Mouse (Mus musculus) right cerebral cortex, postnatal 14 days (tissue): ENCODE results near the gene Cog6.
"Not testable (repeated sequence)": the region's sequence is repeated elsewhere in the genome, so short reads cannot be mapped to it uniquely, and the experiment has no call there.

Experiments used
- DNase-seq: peaks from one replicate; pipeline ENCODE4 v3.0.0; 2022

The Cog6 gene

GRCm38 (mm10) chr3:53031586-53031985 lies 14.5 kb upstream of the Cog6 start:
- DNase-seq = no peak

- DNase-seq = peak; percentile 81
Measured at GRCm38 (mm10) chr3:53029046-53029445, 12.0 kb upstream of the Cog6 start.

GRCm38 (mm10) chr3:53027333-53027732 lies 10.3 kb upstream of the Cog6 start:
- DNase-seq = no peak

- no peak for DNase-seq
Measured at GRCm38 (mm10) chr3:53007411-53007810, 9.6 kb downstream of the Cog6 start.

GRCm38 (mm10) chr3:53004406-53005114 lies 12.5 kb downstream of the Cog6 start:
- DNase-seq = no peak

GRCm38 (mm10) chr3:53002076-53002475 lies 15.0 kb downstream of the Cog6 start:
- DNase-seq = no peak

GRCm38 (mm10) chr3:52999996-53000395 lies 17.0 kb downstream of the Cog6 start:
- DNase-seq = no peak

- DNase-seq = no peak
Measured at GRCm38 (mm10) chr3:52999016-52999744, 17.9 kb downstream of the Cog6 start.

GRCm38 (mm10) chr3:52997381-52997780 lies 19.7 kb downstream of the Cog6 start:
- no peak for DNase-seq

- no peak for DNase-seq
Measured at GRCm38 (mm10) chr3:52996635-52997034, 20.4 kb downstream of the Cog6 start.

GRCm38 (mm10) chr3:52994666-52995065 lies 22.4 kb downstream of the Cog6 start:
- no peak for DNase-seq

GRCm38 (mm10) chr3:52993296-52993695 lies 23.7 kb downstream of the Cog6 start:
- no peak for DNase-seq

GRCm38 (mm10) chr3:52990041-52990737 lies 26.8 kb downstream of the Cog6 start:
- no peak for DNase-seq

GRCm38 (mm10) chr3:52985508-52985941 lies 31.5 kb downstream of the Cog6 start:
- not testable (repeated sequence) for DNase-seq

- DNase-seq = no peak
Measured at GRCm38 (mm10) chr3:52983772-52984171, 33.3 kb downstream of the Cog6 start.

- no peak for DNase-seq
Measured at GRCm38 (mm10) chr3:52982993-52983392, 34.0 kb downstream of the Cog6 start.

- peak; percentile 79 for DNase-seq
Measured at GRCm38 (mm10) chr3:52974674-52975556, 42.1 kb downstream of the Cog6 start.

- no peak for DNase-seq
Measured at GRCm38 (mm10) chr3:52972916-52973315, 44.1 kb downstream of the Cog6 start.

- no peak for DNase-seq
Measured at GRCm38 (mm10) chr3:52967046-52967445, 50.0 kb downstream of the Cog6 start.

GRCm38 (mm10) chr3:52964206-52964605 lies 52.8 kb downstream of the Cog6 start:
- DNase-seq = no peak

GRCm38 (mm10) chr3:52963441-52963840 lies 53.6 kb downstream of the Cog6 start:
- no peak for DNase-seq

- DNase-seq = no peak
Measured at GRCm38 (mm10) chr3:52962391-52962790, 54.6 kb downstream of the Cog6 start.

- DNase-seq = no peak
Measured at GRCm38 (mm10) chr3:52961661-52962060, 55.4 kb downstream of the Cog6 start.
